Mouse (Mus musculus) intestine, embryonic 16.5 days (tissue): ENCODE measurements around the gene Rps7. TPM values are rescaled to one million over a fixed set of nuclear protein-coding genes. Genes with fewer than 3 reads are reported as not detected.
A peak's percentile ranks its signal among the peaks of the same experiment; 100 is the strongest.

Source experiments
- ATAC-seq: fragments of 200-750 bp; cut with Nextera tagmentation; 2 replicates; pipeline ENCODE4 v1.8.0; 2017; ENCODE audit warnings: moderate TSS enrichment, moderate library complexity
- H3K27ac ChIP-seq: fragments of 300-500 bp; sonication (generic); 2 replicates; pipeline ENCODE4 v1.5.1; 2014; ENCODE audit warnings: mild to moderate bottlenecking, low read length
- H3K27me3 ChIP-seq: fragments of 300-500 bp; sonication (generic); replicated peaks from 2 replicates; pipeline ENCODE4 v1.6.1; 2014; ENCODE audit warnings: low read length, control low read depth, mixed read lengths; ENCODE audit not compliant: control insufficient read depth, insufficient read depth
- H3K36me3 ChIP-seq: fragments of 300-500 bp; sonication (generic); 2 replicates; pipeline ENCODE4 v1.6.1; 2014; ENCODE audit warnings: low read length, control low read depth; ENCODE audit not compliant: control insufficient read depth, insufficient read depth
- H3K4me1 ChIP-seq: fragments of 300-500 bp; sonication (generic); 2 replicates; pipeline ENCODE4 v1.6.1; 2014; ENCODE audit warnings: low read length, control low read depth, mixed read lengths; ENCODE audit not compliant: control insufficient read depth, insufficient read depth
- H3K4me2 ChIP-seq: fragments of 300-500 bp; sonication (generic); 2 replicates; pipeline ENCODE4 v1.6.1; 2014; ENCODE audit warnings: low read depth, low read length, control low read depth
- H3K4me3 ChIP-seq: fragments of 300-500 bp; sonication (generic); 2 replicates; pipeline ENCODE4 v1.5.1; 2014; ENCODE audit warnings: mild to moderate bottlenecking, low read length
- H3K9ac ChIP-seq: fragments of 300-500 bp; sonication (generic); 2 replicates; pipeline ENCODE4 v1.6.1; 2014; ENCODE audit warnings: low read depth, low read length
- H3K9me3 ChIP-seq: fragments of 300-500 bp; sonication (generic); 2 replicates; pipeline ENCODE4 v1.6.1; 2016; ENCODE audit warnings: low read length, control low read depth; ENCODE audit not compliant: control insufficient read depth
- WGBS: fragments of 180-500 bp; shearing (Covaris S2); extraction: QIAGEN DNeasy Blood & Tissue Kit; methylation state at CpG from one replicate; pipeline ENCODE4 v1.1.7; 2014; 5-methylcytosine and 5-hydroxymethylcytosine counted together
- polyA plus RNA-seq: library from polyadenylated mRNA; unstranded; fragments of >200 nt; fragmentation: Nextera tagmentation; extraction: Ambion mirVana; gene quantifications from 2 replicates; pipeline ENCODE4 v1.2.1, GENCODE M21; 2015

Rps7 gene
- polyA plus RNA-seq, 1 experiment from 2014 or later = 587 TPM

- ATAC-seq = no peak
- no peaks in the 10 kb centered on the region for H3K36me3 ChIP-seq
- no peak overlapping the region for H3K9ac ChIP-seq
- H3K27me3 ChIP-seq = no peaks in the 10 kb centered on the region
- 78% methylated on average over 1 of the region's 1 CpGs for WGBS
- 0 out of 2 replicates have a peak overlapping the region, but pooled peaks have one; percentile 19 for H3K27ac ChIP-seq
- no peak overlapping the region for H3K4me3 ChIP-seq
- H3K4me2 ChIP-seq = no peak overlapping the region
- peaks cover 9% of the 10 kb centered on the region for H3K4me1 ChIP-seq
- H3K9me3 ChIP-seq = no peaks in the 10 kb centered on the region
These were observed 13.1 kb downstream of the Rps7 start for GRCm38 (mm10) chr12:28622641-28623040.

GRCm38 (mm10) chr12:28622167-28622532 lies 13.6 kb downstream of the Rps7 start:
- Histone ChIP-seq H3K4me2 (no peak overlapping the region), H3K27me3 (no peaks in the 10 kb centered on the region), H3K4me3 (no peak overlapping the region), H3K9me3 (no peaks in the 10 kb centered on the region), H3K27ac (0 out of 2 replicates have a peak overlapping the region, but pooled peaks have one; percentile 19), H3K4me1 (peaks cover 9% of the 10 kb centered on the region), H3K36me3 (no peaks in the 10 kb centered on the region), H3K9ac (no peak overlapping the region)
- 0 out of 2 replicates have a peak, but pooled peaks have one; percentile 39 for ATAC-seq
- WGBS = 28% methylated on average over 5 of the region's 5 CpGs

- H3K4me3 ChIP-seq = no peak overlapping the region
- no peaks in the 10 kb centered on the region for H3K9me3 ChIP-seq
- 0 out of 2 replicates have a peak overlapping the region, but pooled peaks have one; percentile 39 for H3K9ac ChIP-seq
- no peak overlapping the region for H3K4me2 ChIP-seq
- H3K27ac ChIP-seq = 0 out of 2 replicates have a peak overlapping the region, but pooled peaks have one; percentile 24
- H3K4me1 ChIP-seq = peaks cover 12% of the 10 kb centered on the region
- 10% methylated on average over 7 of the region's 7 CpGs for WGBS
- ATAC-seq = 0 out of 2 replicates have a peak, but pooled peaks have one; percentile 38
- no peaks in the 10 kb centered on the region for H3K27me3 ChIP-seq
- H3K36me3 ChIP-seq = no peaks in the 10 kb centered on the region
These were observed 14.1 kb downstream of the Rps7 start for GRCm38 (mm10) chr12:28621451-28622166.

GRCm38 (mm10) chr12:28617297-28617696 lies 18.5 kb downstream of the Rps7 start:
- H3K4me1 ChIP-seq = peaks cover 11% of the 10 kb centered on the region
- no peaks in the 10 kb centered on the region for H3K9me3 ChIP-seq
- H3K4me2 ChIP-seq = no peak overlapping the region
- no peaks in the 10 kb centered on the region for H3K36me3 ChIP-seq
- WGBS = 53% methylated on average over 4 of the region's 4 CpGs
- no peak overlapping the region for H3K4me3 ChIP-seq
- no peak overlapping the region for H3K9ac ChIP-seq
- no peak overlapping the region for H3K27ac ChIP-seq
- no peak for ATAC-seq
- no peaks in the 10 kb centered on the region for H3K27me3 ChIP-seq

GRCm38 (mm10) chr12:28614401-28614800 lies 21.4 kb downstream of the Rps7 start:
- no peak overlapping the region for H3K27ac ChIP-seq
- ATAC-seq = no peak
- no peaks in the 10 kb centered on the region for H3K27me3 ChIP-seq
- no peak overlapping the region for H3K9ac ChIP-seq
- WGBS = 62% methylated on average over 7 of the region's 7 CpGs
- H3K4me2 ChIP-seq = no peak overlapping the region
- H3K4me3 ChIP-seq = no peak overlapping the region
- no peaks in the 10 kb centered on the region for H3K9me3 ChIP-seq
- H3K36me3 ChIP-seq = no peaks in the 10 kb centered on the region
- H3K4me1 ChIP-seq = 0 out of 2 replicates have a peak, but pooled peaks cover 4% of the 10 kb centered on the region

GRCm38 (mm10) chr12:28612391-28612790 lies 23.4 kb downstream of the Rps7 start:
- Histone ChIP-seq H3K4me3 (no peak overlapping the region), H3K36me3 (no peaks in the 10 kb centered on the region), H3K4me2 (no peak overlapping the region), H3K27me3 (no peaks in the 10 kb centered on the region), H3K9me3 (no peaks in the 10 kb centered on the region), H3K4me1 (0 out of 2 replicates have a peak, but pooled peaks cover 4% of the 10 kb centered on the region), H3K27ac (no peak overlapping the region), H3K9ac (no peak overlapping the region)
- WGBS = 52% methylated on average over 6 of the region's 6 CpGs
- ATAC-seq = no peak

- WGBS = 60% methylated on average over 17 of the region's 17 CpGs
- Histone ChIP-seq H3K9ac (no peak overlapping the region), H3K27me3 (no peaks in the 10 kb centered on the region), H3K4me1 (no peaks in the 10 kb centered on the region), H3K4me2 (no peak overlapping the region), H3K9me3 (no peaks in the 10 kb centered on the region), H3K36me3 (no peaks in the 10 kb centered on the region), H3K27ac (no peak overlapping the region), H3K4me3 (no peak overlapping the region)
- no peak for ATAC-seq
These were observed 28.0 kb downstream of the Rps7 start for GRCm38 (mm10) chr12:28607546-28608305.

GRCm38 (mm10) chr12:28603494-28603893 lies 32.3 kb downstream of the Rps7 start:
- ATAC-seq = no peak
- Histone ChIP-seq H3K4me1 (no peaks in the 10 kb centered on the region), H3K4me2 (no peak overlapping the region), H3K9ac (no peak overlapping the region), H3K27me3 (no peaks in the 10 kb centered on the region), H3K27ac (no peak overlapping the region), H3K9me3 (no peaks in the 10 kb centered on the region), H3K4me3 (no peak overlapping the region), H3K36me3 (no peaks in the 10 kb centered on the region)
- WGBS = 59% methylated on average over 1 of the region's 1 CpGs

GRCm38 (mm10) chr12:28602259-28602658 lies 33.5 kb downstream of the Rps7 start:
- H3K27ac ChIP-seq = no peak overlapping the region
- no peaks in the 10 kb centered on the region for H3K9me3 ChIP-seq
- no peak overlapping the region for H3K4me3 ChIP-seq
- no peak overlapping the region for H3K9ac ChIP-seq
- H3K36me3 ChIP-seq = no peaks in the 10 kb centered on the region
- H3K4me1 ChIP-seq = no peaks in the 10 kb centered on the region
- 16% methylated on average over 4 of the region's 4 CpGs for WGBS
- H3K27me3 ChIP-seq = no peaks in the 10 kb centered on the region
- no peak overlapping the region for H3K4me2 ChIP-seq
- ATAC-seq = no peak
